Mouse (Mus musculus): ENCODE data around the gene Nbeal2. TPM values are rescaled to one million over a fixed set of nuclear protein-coding genes. Genes with fewer than 3 reads are reported as not detected.

The Nbeal2 gene
- polyA plus RNA-seq, 1 experiment from 2014 or later: 6.4 TPM

- H3K9ac ChIP-seq: no peak overlapping the region
- no peak for ATAC-seq (replicated peaks)
- no peak overlapping the region for H3K27ac ChIP-seq
- no peak overlapping the region for H3K4me2 ChIP-seq
- no peaks in the 10 kb centered on the region for H3K4me1 ChIP-seq
- H3K36me3 ChIP-seq (replicated peaks): peaks cover 21% of the 10 kb centered on the region; the same call in 1 of the 2 replicates
- WGBS: 79% methylated on average over 3 of the region's 3 CpGs
- no peak overlapping the region for H3K4me3 ChIP-seq
- no peaks in the 10 kb centered on the region for H3K27me3 ChIP-seq (replicated peaks)
- H3K9me3 ChIP-seq: no peaks in the 10 kb centered on the region
Measured at GRCm38 (mm10) chr9:110617081-110617480, 36.9 kb downstream of the Nbeal2 start.

DNA sequence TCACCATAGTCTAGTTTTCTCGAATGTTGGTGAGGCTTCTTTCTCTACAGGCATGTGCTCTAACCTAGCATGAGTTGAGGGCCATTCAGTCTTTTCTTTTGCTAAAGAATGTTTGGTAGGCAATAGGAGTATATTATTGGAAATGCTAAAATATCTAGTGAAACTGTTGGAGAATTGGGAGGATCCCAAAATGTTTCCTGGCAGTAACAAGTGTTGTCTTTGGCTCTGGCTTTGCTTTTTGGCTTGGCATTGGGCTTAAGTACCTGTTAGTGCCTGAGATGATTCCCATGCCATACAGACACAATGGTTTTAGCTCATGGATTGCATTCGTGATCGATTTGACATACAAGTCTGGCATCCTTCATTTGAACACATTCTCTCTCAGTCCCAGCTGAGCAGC, 42.5 kb downstream of the Nbeal2 start:
- Histone ChIP-seq H3K9me3 (no peaks in the 10 kb centered on the region), H3K4me1 (no peaks in the 10 kb centered on the region), H3K4me2 (no peak overlapping the region), H3K27me3 (replicated peaks) (no peaks in the 10 kb centered on the region), H3K9ac (no peak overlapping the region), H3K27ac (no peak overlapping the region), H3K4me3 (no peak overlapping the region), H3K36me3 (replicated peaks) (peaks cover 4% of the 10 kb centered on the region; the same call in 1 of the 2 replicates)
- ATAC-seq (replicated peaks): no peak
- 85% methylated on average over 3 of the region's 3 CpGs for WGBS

DNA sequence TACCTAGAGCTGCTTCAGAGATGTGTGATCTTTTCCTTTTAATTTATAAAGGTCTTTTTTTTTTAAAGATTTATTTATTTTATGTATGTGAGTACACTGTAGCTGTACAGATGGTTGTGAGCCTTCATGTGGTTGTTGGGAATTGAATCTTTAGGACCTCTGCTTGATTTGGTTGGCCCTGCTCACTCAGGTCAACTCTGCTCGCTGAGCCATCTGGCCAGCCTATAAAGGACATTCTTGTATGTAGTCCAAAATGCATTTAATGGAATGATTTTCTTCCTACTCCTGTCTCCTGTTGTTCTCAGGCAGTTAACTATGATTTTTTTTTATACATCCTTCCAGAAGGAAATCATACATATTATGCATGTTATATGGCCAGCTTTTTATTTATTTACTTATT, 70.4 kb downstream of the Nbeal2 start:
- Histone ChIP-seq H3K27ac (no peak overlapping the region), H3K9me3 (no peaks in the 10 kb centered on the region), H3K36me3 (replicated peaks) (no peaks in the 10 kb centered on the region), H3K4me2 (no peak overlapping the region), H3K4me3 (no peak overlapping the region), H3K9ac (no peak overlapping the region), H3K4me1 (no peaks in the 10 kb centered on the region), H3K27me3 (replicated peaks) (no peaks in the 10 kb centered on the region)
- 80% methylated on average over 1 of the region's 1 CpGs for WGBS
- no peak for ATAC-seq (replicated peaks)

GRCm38 (mm10) chr9:110582161-110582560, 71.8 kb downstream of the Nbeal2 start:
- H3K36me3 ChIP-seq (replicated peaks): no peaks in the 10 kb centered on the region; the same call in 1 of the 2 replicates
- no peaks in the 10 kb centered on the region for H3K4me1 ChIP-seq
- no peaks in the 10 kb centered on the region for H3K9me3 ChIP-seq
- ATAC-seq (replicated peaks): no peak
- H3K4me2 ChIP-seq: no peak overlapping the region
- no peak overlapping the region for H3K27ac ChIP-seq
- 92% methylated on average over 2 of the region's 2 CpGs for WGBS
- no peak overlapping the region for H3K9ac ChIP-seq
- H3K27me3 ChIP-seq (replicated peaks): no peaks in the 10 kb centered on the region
- H3K4me3 ChIP-seq: no peak overlapping the region

Small RNA genes lying within 50 kb of the gene (microRNA-seq; reads per million reads assigned to microRNA genes)
- not detected for gene Mir8107

Other genes with a start within 250 kb of the Nbeal2 start
- 25.8 and 27.8 TPM in 2 replicates for gene Ptpn23, start 245.9 kb downstream of the Nbeal2 start, polyA plus RNA-seq (2015; fragmentation: Nextera tagmentation; extraction: Ambion mirVana)
- 1.1 and 2.3 TPM in 2 replicates for gene Ngp, start 234.4 kb downstream of the Nbeal2 start, polyA plus RNA-seq (2015; fragmentation: Nextera tagmentation; extraction: Ambion mirVana)
- 27.9 and 29.0 TPM in 2 replicates for gene Klhl18, start 177.5 kb downstream of the Nbeal2 start, polyA plus RNA-seq (2015; fragmentation: Nextera tagmentation; extraction: Ambion mirVana)
- gene Kif9, start 177.2 kb downstream of the Nbeal2 start, polyA plus RNA-seq (2015; fragmentation: Nextera tagmentation; extraction: Ambion mirVana): 4.6 and 4.8 TPM in 2 replicates
- gene Setd2, start 121.6 kb downstream of the Nbeal2 start, polyA plus RNA-seq (2015; fragmentation: Nextera tagmentation; extraction: Ambion mirVana): 36.3 and 37.4 TPM in 2 replicates
- gene Nradd, start 29.7 kb downstream of the Nbeal2 start, polyA plus RNA-seq (2015; fragmentation: Nextera tagmentation; extraction: Ambion mirVana): 30.1 and 35.4 TPM in 2 replicates
- 110 and 115 TPM in 2 replicates for gene Ccdc12, start 2.3 kb upstream of the Nbeal2 start, polyA plus RNA-seq (2015; fragmentation: Nextera tagmentation; extraction: Ambion mirVana)
- gene Myl3, start 87.7 kb upstream of the Nbeal2 start, polyA plus RNA-seq (2015; fragmentation: Nextera tagmentation; extraction: Ambion mirVana): 0.56 and 2.0 TPM in 2 replicates
- gene Pth1r, start 93.0 kb upstream of the Nbeal2 start, polyA plus RNA-seq (2015; fragmentation: Nextera tagmentation; extraction: Ambion mirVana): 8.7 and 9.2 TPM in 2 replicates
- not detected in 2 replicates for gene Prss42, start 144.0 kb upstream of the Nbeal2 start, polyA plus RNA-seq (2015; fragmentation: Nextera tagmentation; extraction: Ambion mirVana)
- not detected in 2 replicates for gene Prss44, start 159.8 kb upstream of the Nbeal2 start, polyA plus RNA-seq (2015; fragmentation: Nextera tagmentation; extraction: Ambion mirVana)
- not detected in 2 replicates for gene Prss43, start 172.5 kb upstream of the Nbeal2 start, polyA plus RNA-seq (2015; fragmentation: Nextera tagmentation; extraction: Ambion mirVana)
- gene Prss45, start 180.4 kb upstream of the Nbeal2 start, polyA plus RNA-seq (2015; fragmentation: Nextera tagmentation; extraction: Ambion mirVana): not detected in 2 replicates
- gene Prss46, start 190.3 kb upstream of the Nbeal2 start, polyA plus RNA-seq (2015; fragmentation: Nextera tagmentation; extraction: Ambion mirVana): not detected in 2 replicates
- gene Prss50, start 203.8 kb upstream of the Nbeal2 start, polyA plus RNA-seq (2015; fragmentation: Nextera tagmentation; extraction: Ambion mirVana): 0.20 TPM in 1 of 2 replicates, not detected in the other
- 1.2 and 2.0 TPM in 2 replicates for gene Als2cl, start 225.7 kb upstream of the Nbeal2 start, polyA plus RNA-seq (2015; fragmentation: Nextera tagmentation; extraction: Ambion mirVana)
- 2.7 and 3.1 TPM in 2 replicates for gene Tmie, start 226.0 kb upstream of the Nbeal2 start, polyA plus RNA-seq (2015; fragmentation: Nextera tagmentation; extraction: Ambion mirVana)

Data from midbrain, embryonic 15.5 days (tissue).